Mouse (Mus musculus) forebrain, embryonic 13.5 days (tissue): ENCODE data around the gene Lurap1. TPM values are rescaled to one million over a fixed set of nuclear protein-coding genes. Genes with fewer than 3 reads are reported as not detected.

Source experiments
- ATAC-seq: fragments of 200-750 bp; cut with Nextera tagmentation; 2 replicates; pipeline ENCODE4 v1.8.0; 2017
- H3K27ac ChIP-seq: fragments of 300-500 bp; sonication (generic); 2 replicates; pipeline ENCODE4 v1.5.1; 2015; ENCODE audit warnings: inconsistent platforms, mild to moderate bottlenecking, moderate library complexity
- H3K27me3 ChIP-seq: fragments of 300-500 bp; sonication (generic); 2 replicates; pipeline ENCODE4 v1.6.1; 2015; ENCODE audit warnings: mild to moderate bottlenecking, inconsistent platforms
- H3K36me3 ChIP-seq: fragments of 300-500 bp; sonication (generic); 2 replicates; pipeline ENCODE4 v1.6.1; 2015; ENCODE audit warnings: mild to moderate bottlenecking, inconsistent platforms; ENCODE audit not compliant: poor library complexity, severe bottlenecking
- H3K4me1 ChIP-seq: fragments of 300-500 bp; sonication (generic); 2 replicates; pipeline ENCODE4 v1.6.1; 2015; ENCODE audit warnings: inconsistent platforms
- H3K4me2 ChIP-seq: fragments of 300-500 bp; sonication (generic); 2 replicates; pipeline ENCODE4 v1.6.1; 2015; ENCODE audit warnings: inconsistent platforms, mild to moderate bottlenecking, moderate library complexity
- H3K4me3 ChIP-seq: fragments of 300-500 bp; sonication (generic); 2 replicates; pipeline ENCODE4 v1.5.1; 2015; ENCODE audit warnings: mild to moderate bottlenecking, inconsistent platforms
- H3K9ac ChIP-seq: fragments of 300-500 bp; sonication (generic); 2 replicates; pipeline ENCODE4 v1.6.1; 2015; ENCODE audit warnings: mild to moderate bottlenecking, inconsistent platforms
- H3K9me3 ChIP-seq: fragments of 300-500 bp; sonication (generic); replicated peaks from 2 replicates; pipeline ENCODE4 v1.6.1; 2016; ENCODE audit warnings: inconsistent platforms
- WGBS: fragments of 180-500 bp; shearing (Covaris S2); methylation state at CpG from one replicate; pipeline ENCODE4 v1.1.7; 2015; 5-methylcytosine and 5-hydroxymethylcytosine counted together
- polyA plus RNA-seq: library from polyadenylated mRNA; unstranded; fragments of >200 nt; fragmentation: Nextera tagmentation; extraction: Ambion mirVana; gene quantifications from 2 replicates; pipeline ENCODE4 v1.2.1, GENCODE M21; 2015

The Lurap1 gene
- polyA plus RNA-seq, 1 experiment from 2014 or later = 2.0 TPM

DNA sequence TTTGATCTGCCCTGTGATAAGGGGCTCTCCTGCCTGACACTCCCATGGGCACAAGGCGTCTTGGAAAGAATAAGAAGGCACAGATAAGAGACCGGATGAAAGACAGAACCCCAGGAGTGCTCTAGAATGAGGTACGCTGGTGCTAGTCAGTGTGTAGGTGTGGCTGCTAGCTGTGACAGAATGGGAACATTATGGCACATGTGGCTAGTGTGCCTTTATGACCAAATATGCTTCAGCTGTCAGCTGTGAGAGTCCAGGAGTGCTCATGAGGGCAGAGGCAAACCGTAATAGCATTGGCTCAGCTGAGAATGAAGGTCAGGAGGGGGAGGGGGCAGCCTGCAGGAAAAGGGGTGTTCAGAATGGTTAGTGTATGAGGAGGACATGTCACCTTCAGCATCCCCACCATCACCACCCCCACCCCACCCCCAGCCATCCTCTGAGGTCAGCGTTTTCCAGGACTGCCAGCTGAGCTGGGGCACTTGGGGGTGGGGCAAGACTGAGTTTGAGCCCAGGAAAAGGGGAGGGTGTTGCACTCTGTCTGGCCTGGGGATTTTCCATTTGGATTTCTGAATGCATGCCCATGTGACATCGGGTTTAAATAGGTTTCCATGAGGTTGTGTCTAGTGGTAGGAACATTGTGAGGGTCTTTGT lies 23.5 kb upstream of the Lurap1 start:
- no peak overlapping the region for H3K4me2 ChIP-seq
- H3K9me3 ChIP-seq = no peaks in the 10 kb centered on the region
- H3K36me3 ChIP-seq = no peaks in the 10 kb centered on the region
- no peak overlapping the region for H3K27ac ChIP-seq
- no peak for ATAC-seq
- H3K9ac ChIP-seq = no peak overlapping the region
- no peaks in the 10 kb centered on the region for H3K27me3 ChIP-seq
- H3K4me3 ChIP-seq = no peak overlapping the region
- 46% methylated on average over 6 of the region's 6 CpGs for WGBS
- peaks cover 29% of the 10 kb centered on the region for H3K4me1 ChIP-seq

GRCm38 (mm10) chr4:116173752-116174151 lies 22.6 kb upstream of the Lurap1 start:
- H3K9ac ChIP-seq = no peak overlapping the region
- WGBS = 91% methylated on average over 4 of the region's 4 CpGs
- no peak for ATAC-seq

DNA sequence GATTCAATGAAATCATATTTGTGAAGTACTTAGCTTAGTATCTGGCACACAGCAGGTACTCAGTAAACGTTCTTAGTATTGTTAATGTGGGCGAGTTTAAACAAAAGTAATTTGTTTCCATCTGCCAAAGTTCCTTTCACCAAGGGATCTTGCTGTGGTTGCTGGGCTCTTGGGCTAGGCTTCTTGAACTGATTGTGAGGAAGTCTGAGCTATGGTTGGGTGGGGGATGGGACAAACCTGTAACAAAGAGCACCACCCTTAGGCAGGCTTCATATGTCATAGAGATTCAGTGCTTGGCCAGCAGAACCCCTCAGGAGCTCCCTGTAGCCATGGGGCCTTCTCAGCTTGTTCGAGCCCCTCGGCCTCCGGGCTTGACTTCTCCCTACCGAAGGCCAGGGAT lies 21.9 kb upstream of the Lurap1 start, which contains the start of the genes 1700042G07Rik and Gm49337:
Gene 1700042G07Rik, plus strand, starts transcription at position 301 of the 400 bp plus-strand sequence.
Gene Gm49337, plus strand, starts transcription at position 313 of the 400 bp plus-strand sequence.
- Histone ChIP-seq H3K27ac (no peak within 1 kb of the TSS), H3K27me3 (no peaks in the 10 kb centered on the region), H3K9ac (no peak within 1 kb of the TSS), H3K36me3 (no peaks in the 10 kb centered on the region), H3K4me1 (peaks cover 29% of the 10 kb centered on the region), H3K9me3 (no peaks in the 10 kb centered on the region), H3K4me2 (no peak within 1 kb of the TSS), H3K4me3 (no peak within 1 kb of the TSS)
- ATAC-seq = no peak
- 84% methylated on average over 6 of the region's 6 CpGs for WGBS

More at GRCm38 (mm10) chr4:116173752-116174151, 22.6 kb upstream of the Lurap1 start:
- H3K9me3 ChIP-seq = no peaks in the 10 kb centered on the region
- no peak overlapping the region for H3K4me3 ChIP-seq
- no peaks in the 10 kb centered on the region for H3K36me3 ChIP-seq
- no peak overlapping the region for H3K27ac ChIP-seq
- peaks cover 29% of the 10 kb centered on the region for H3K4me1 ChIP-seq
- H3K27me3 ChIP-seq = no peaks in the 10 kb centered on the region
- no peak overlapping the region for H3K4me2 ChIP-seq

DNA sequence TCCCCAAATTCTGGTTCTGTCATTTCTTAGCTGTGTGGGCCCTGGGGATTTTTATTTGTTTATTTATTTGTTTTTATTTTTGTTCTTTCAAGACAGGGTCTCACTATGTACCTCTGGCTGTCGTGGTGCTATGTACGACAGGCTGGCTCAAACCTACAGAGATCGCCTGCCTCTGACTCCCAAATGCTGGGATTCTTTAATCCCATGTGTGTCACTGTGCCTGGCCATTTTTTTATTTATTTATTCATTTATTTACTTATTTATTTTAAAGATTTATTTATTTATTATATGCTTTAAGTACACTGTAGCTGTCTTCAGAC lies 18.2 kb upstream of the Lurap1 start:
- Histone ChIP-seq H3K9ac (no peak overlapping the region), H3K9me3 (no peaks in the 10 kb centered on the region), H3K36me3 (no peaks in the 10 kb centered on the region), H3K4me3 (no peak overlapping the region), H3K4me2 (no peak overlapping the region), H3K27ac (no peak overlapping the region), H3K27me3 (no peaks in the 10 kb centered on the region), H3K4me1 (peaks cover 3% of the 10 kb centered on the region; the same call in 1 of the 2 replicates)
- peak; percentile 66; the same call in 1 of the 2 replicates for ATAC-seq
- 70% methylated on average over 3 of the region's 3 CpGs for WGBS

DNA sequence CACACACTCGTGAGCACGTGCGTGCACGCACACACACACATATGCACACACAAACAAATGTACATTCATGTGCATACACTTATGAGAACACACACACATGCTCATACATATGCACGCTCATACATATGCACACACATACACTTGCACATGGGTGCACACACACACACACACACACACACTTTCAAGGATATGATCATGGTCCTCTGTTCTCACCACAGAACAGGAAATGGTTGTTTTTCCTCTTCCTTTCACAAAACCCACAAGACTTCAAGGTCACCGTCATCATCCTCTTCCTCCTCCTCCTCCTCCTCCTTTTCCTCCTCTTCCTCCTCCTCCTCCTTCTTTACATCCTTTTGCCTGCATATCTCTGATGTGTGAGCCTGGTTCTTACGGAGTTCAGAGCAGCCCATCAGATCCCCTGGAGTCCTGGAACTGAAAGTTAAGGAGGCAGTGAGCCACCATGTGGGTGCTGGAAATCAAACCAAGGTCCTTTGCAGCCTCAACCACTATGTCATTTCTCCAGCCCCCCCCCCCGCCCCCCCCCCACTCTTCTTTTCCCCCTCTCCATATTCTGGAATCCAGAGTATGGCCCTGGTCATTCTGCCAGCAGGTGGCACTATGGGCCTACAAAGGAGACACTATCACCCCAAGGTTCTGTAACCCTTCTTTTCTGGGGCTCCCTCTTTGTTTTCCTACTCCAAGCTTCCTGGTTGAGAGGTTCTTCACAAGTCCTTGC lies 17.6 kb upstream of the Lurap1 start:
- WGBS = 81% methylated on average over 7 of the region's 8 CpGs
- Histone ChIP-seq H3K36me3 (no peaks in the 10 kb centered on the region), H3K27me3 (no peaks in the 10 kb centered on the region), H3K9ac (no peak overlapping the region), H3K9me3 (no peaks in the 10 kb centered on the region), H3K27ac (no peak overlapping the region), H3K4me2 (no peak overlapping the region), H3K4me3 (no peak overlapping the region), H3K4me1 (no peaks in the 10 kb centered on the region)
- peak; percentile 83 for ATAC-seq

GRCm38 (mm10) chr4:116167404-116167803 lies 16.3 kb upstream of the Lurap1 start, which contains the start of gene Tspan1:
TSS of gene Tspan1 (minus strand) at chr4:116167601.
- no peak within 1 kb of the TSS for H3K27ac ChIP-seq
- H3K27me3 ChIP-seq = no peaks in the 10 kb centered on the region
- ATAC-seq = no peak
- 31% methylated on average over 7 of the region's 7 CpGs for WGBS
- H3K4me1 ChIP-seq = no peaks in the 10 kb centered on the region
- H3K9ac ChIP-seq = no peak within 1 kb of the TSS
- no peak within 1 kb of the TSS for H3K4me3 ChIP-seq
- no peaks in the 10 kb centered on the region for H3K9me3 ChIP-seq
- no peaks in the 10 kb centered on the region for H3K36me3 ChIP-seq
- H3K4me2 ChIP-seq = no peak within 1 kb of the TSS

DNA sequence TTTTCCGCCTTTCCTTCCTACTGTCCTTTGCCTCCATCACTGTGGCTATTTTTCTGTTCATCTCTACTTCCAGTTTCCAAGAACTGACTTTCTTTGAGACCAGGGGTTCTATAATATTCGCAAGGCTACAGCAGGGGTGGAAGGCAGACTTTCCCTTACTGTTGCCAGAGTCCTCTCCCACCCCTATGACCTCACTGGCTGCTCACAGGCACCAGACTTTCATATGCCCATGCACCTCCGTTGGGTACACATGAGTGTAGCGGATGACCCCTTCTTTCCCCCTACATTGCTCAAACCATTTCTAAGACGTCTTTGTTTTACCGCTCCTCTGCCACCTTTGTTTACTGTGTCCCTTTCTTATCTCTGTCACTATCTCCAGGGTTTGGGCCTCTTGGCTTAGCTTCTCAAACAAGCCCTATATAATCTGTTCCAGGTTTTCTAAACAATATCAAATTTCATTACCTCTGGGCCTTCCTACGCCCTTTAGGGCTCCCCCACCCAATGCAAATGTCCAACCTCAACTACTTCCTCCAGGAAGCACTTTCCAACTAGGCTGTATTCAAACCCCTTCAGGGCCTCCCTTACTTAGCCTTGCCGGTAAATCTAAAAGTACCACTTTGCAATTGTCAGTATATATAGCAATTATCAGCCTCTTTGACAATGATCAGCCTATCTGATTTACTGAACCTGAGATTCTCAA lies 14.7 kb upstream of the Lurap1 start:
- H3K36me3 ChIP-seq = no peaks in the 10 kb centered on the region
- no peaks in the 10 kb centered on the region for H3K9me3 ChIP-seq
- no peaks in the 10 kb centered on the region for H3K27me3 ChIP-seq
- no peak for ATAC-seq
- no peak overlapping the region for H3K9ac ChIP-seq
- no peak overlapping the region for H3K4me3 ChIP-seq
- no peak overlapping the region for H3K4me2 ChIP-seq
- 80% methylated on average over 8 of the region's 8 CpGs for WGBS
- no peak overlapping the region for H3K27ac ChIP-seq
- no peaks in the 10 kb centered on the region for H3K4me1 ChIP-seq

GRCm38 (mm10) chr4:116164759-116165554 lies 13.8 kb upstream of the Lurap1 start:
- no peaks in the 10 kb centered on the region for H3K27me3 ChIP-seq
- H3K36me3 ChIP-seq = no peaks in the 10 kb centered on the region
- ATAC-seq = no peak
- no peak overlapping the region for H3K4me2 ChIP-seq
- H3K4me3 ChIP-seq = no peak overlapping the region
- WGBS = 80% methylated on average over 2 of the region's 2 CpGs
- H3K27ac ChIP-seq = no peak overlapping the region
- H3K4me1 ChIP-seq = no peaks in the 10 kb centered on the region
- no peak overlapping the region for H3K9ac ChIP-seq
- H3K9me3 ChIP-seq = no peaks in the 10 kb centered on the region

DNA sequence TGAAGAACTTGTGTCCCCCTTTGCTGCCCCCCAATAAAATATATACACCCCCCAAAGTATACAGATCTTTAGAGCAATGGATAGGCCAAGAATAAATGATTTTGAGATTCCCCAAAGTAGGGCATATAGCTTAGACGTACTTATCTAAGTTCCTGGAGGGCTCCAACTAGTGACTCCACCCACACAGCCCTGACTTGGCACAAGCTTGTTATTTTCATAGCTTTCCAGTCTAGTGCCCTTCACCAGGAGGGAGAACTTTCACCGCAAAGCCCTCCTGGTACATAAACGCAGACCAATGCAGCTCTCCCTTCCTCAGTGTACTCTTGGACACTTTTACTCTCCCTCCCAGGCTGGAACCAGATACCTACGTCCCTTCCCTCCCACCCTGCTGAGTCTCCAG lies 11.0 kb upstream of the Lurap1 start:
- Histone ChIP-seq H3K4me1 (no peaks in the 10 kb centered on the region), H3K27me3 (no peaks in the 10 kb centered on the region), H3K36me3 (peaks cover 25% of the 10 kb centered on the region), H3K4me3 (no peak overlapping the region), H3K4me2 (no peak overlapping the region), H3K9ac (no peak overlapping the region), H3K27ac (no peak overlapping the region), H3K9me3 (no peaks in the 10 kb centered on the region)
- WGBS = 88% methylated on average over 4 of the region's 4 CpGs
- no peak for ATAC-seq

DNA sequence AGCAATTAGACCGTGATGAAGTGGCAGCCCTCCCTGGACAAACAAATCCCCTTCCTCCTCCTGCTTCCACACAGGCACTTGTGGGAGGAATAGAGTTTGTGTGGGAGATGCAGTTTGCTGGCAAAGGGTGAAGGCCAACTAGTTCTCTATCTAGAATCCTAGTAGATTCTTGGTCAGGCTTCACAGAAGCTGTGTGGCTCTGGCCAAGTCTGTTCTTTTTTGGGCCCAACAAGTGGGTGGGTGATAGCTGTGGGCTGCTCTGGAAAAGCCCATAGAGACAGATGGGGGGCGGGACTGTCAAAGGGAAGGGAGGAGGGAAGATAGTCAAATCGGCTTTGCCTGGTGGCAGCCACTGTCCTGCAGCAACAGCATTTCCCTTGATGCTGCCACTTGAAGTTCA lies 9.6 kb upstream of the Lurap1 start:
- Histone ChIP-seq H3K27me3 (no peaks in the 10 kb centered on the region), H3K4me1 (no peaks in the 10 kb centered on the region), H3K9me3 (no peaks in the 10 kb centered on the region), H3K36me3 (peaks cover 38% of the 10 kb centered on the region), H3K4me3 (no peak overlapping the region), H3K4me2 (no peak overlapping the region), H3K27ac (no peak overlapping the region), H3K9ac (no peak overlapping the region)
- no peak for ATAC-seq
- WGBS = 84% methylated on average over 3 of the region's 3 CpGs

DNA sequence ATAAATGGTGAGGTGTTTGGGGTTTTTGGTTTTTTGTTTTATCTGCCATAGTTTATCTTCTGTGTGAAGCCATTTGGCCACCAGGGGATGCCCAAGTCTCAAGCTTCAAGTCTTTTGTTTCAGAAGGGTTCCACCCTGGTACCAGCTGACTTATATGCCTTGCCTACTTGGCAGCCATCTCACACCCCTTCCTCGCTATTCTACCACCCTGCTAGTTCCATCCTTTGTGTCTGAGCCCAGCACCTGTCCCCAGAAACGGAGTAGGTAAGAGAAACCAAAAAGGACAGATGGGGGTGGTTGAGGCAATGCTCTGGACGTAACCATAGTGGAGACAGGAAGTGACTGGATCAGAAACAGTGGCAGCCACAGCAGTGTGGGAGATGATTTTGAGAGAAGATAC lies 8.8 kb upstream of the Lurap1 start:
- Histone ChIP-seq H3K4me1 (no peaks in the 10 kb centered on the region), H3K27ac (no peak overlapping the region), H3K36me3 (peaks cover 47% of the 10 kb centered on the region), H3K9ac (no peak overlapping the region), H3K4me3 (no peak overlapping the region), H3K27me3 (no peaks in the 10 kb centered on the region), H3K4me2 (no peak overlapping the region), H3K9me3 (no peaks in the 10 kb centered on the region)
- 76% methylated on average over 3 of the region's 3 CpGs for WGBS
- 0 out of 2 replicates have a peak, but pooled peaks have one; percentile 60 for ATAC-seq
